In the genomic region with DNA sequence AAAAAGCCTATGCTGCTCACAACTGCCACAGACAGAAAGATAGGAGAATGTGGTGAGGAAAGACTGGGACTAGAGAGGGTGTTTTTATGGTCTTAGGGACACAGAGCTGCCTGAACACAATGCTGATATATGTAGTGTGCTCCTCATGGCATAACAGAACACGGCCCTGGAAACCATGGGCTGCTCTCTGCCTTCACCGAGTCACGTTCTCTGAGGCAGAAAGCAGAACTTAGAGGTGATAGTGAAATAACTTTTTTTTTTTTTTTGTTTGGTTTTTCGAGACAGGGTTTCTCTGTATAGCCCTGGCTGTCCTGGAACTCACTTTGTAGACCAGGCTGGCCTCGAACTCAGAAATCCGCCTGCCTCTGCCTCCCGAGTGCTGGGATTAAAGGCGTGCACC, we compare ENCODE assay signal across 8 mouse cellular contexts.
DNase-seq lines count a peak whose midpoint lies in the region; ATAC-seq and TF ChIP-seq lines count a peak whose summit lies in the region.
"Not testable (repeated sequence)": the region's sequence is repeated elsewhere in the genome, so short reads cannot be mapped to it uniquely, and the experiment has no call there.

No protein-coding gene starts in this region.

- peaks cover 17 to 61% of the 10 kb centered on the region in 2 experiments for H3K36me3 ChIP-seq in CH12.LX (replicated peaks in 1 of 2; ENCODE audit: control insufficient read depth in 1 of 2, insufficient read depth in 1 of 2, low read length in 1 of 2)
- H3K36me3 ChIP-seq in MEL (ENCODE audit: control insufficient read depth in 1 of 2, insufficient read depth in 2 of 2, low read length in 2 of 2); forebrain, embryonic 12.5 days (replicated peaks); limb, embryonic 12.5 days; midbrain, embryonic 11.5 days (ENCODE audit: control insufficient read depth, insufficient read depth, low read length); midbrain, embryonic 12.5 days: not testable (repeated sequence)

- not testable (repeated sequence) for H3K79me2 ChIP-seq in CH12.LX (replicated peaks; ENCODE audit: control insufficient read depth, extremely low read depth, insufficient read depth, poor library complexity, severe bottlenecking); MEL (ENCODE audit: control insufficient read depth, insufficient read depth, low read length, poor library complexity)

- ATAC-seq in forebrain, embryonic 12.5 days (ENCODE audit: low FRiP score); limb, embryonic 12.5 days (ENCODE audit: insufficient number of reproducible peaks, insufficient read depth, low FRiP score, low TSS enrichment, low read depth); midbrain, embryonic 11.5 days (ENCODE audit: low FRiP score); midbrain, embryonic 12.5 days (ENCODE audit: low FRiP score, low read depth): not testable (repeated sequence)

- not testable (repeated sequence) for H3K27me3 ChIP-seq in CH12.LX (replicated peaks); MEL (ENCODE audit: control insufficient read depth in 1 of 2, insufficient read depth in 2 of 2, low read length in 2 of 2); forebrain, embryonic 12.5 days; limb, embryonic 12.5 days; midbrain, embryonic 11.5 days (ENCODE audit: control insufficient read depth, insufficient read depth, low read length); midbrain, embryonic 12.5 days

- TF ChIP-seq EP300 in CH12.LX (IDR thresholded peaks at IDR 0.05; ENCODE audit: low read length); MEL (IDR thresholded peaks at IDR 0.05; ENCODE audit: low read depth in 1 of 2, low read length in 2 of 2): not testable (repeated sequence)

- not testable (repeated sequence) for H3K4me2 ChIP-seq in CH12.LX (ENCODE audit: insufficient read depth, low read depth, poor library complexity, severe bottlenecking); forebrain, embryonic 12.5 days; limb, embryonic 12.5 days; midbrain, embryonic 11.5 days; midbrain, embryonic 12.5 days (replicated peaks)

- dilution Hi-C loops in CH12.LX (cut with MboI; ENCODE audit: extremely low pct_ligation_motif_present, extremely low pct_unique_long_range_greater_than_20kb, low sequenced_read_pairs), result not testable (repeated sequence)

- not testable (repeated sequence) for H3K27ac ChIP-seq in CH12.LX (ENCODE audit: insufficient read depth, low read depth); MEL (ENCODE audit: control insufficient read depth, low read depth, low read length)
- peak overlapping the region; percentile 25; the same call in 1 of the 2 replicates for H3K27ac ChIP-seq in forebrain, embryonic 12.5 days
- H3K27ac ChIP-seq in limb, embryonic 12.5 days, result peak overlapping the region; percentile 5; the same call in 1 of the 2 replicates
- 0 out of 2 replicates have a peak overlapping the region, but pooled peaks have one; percentile 5 for H3K27ac ChIP-seq in midbrain, embryonic 11.5 days (ENCODE audit: low read depth, low read length)
- H3K27ac ChIP-seq in midbrain, embryonic 12.5 days (replicated peaks), result 0 out of 2 replicates have a peak overlapping the region, but pooled peaks have one; percentile 54

- in situ Hi-C loops in CH12.LX (cut with MboI; ENCODE audit: low pct_ligation_motif_present, low pct_unique_long_range_greater_than_20kb, low sequenced_read_pairs), result loop anchor here (25.0 kb wide), 1 partner anchor 287 kb away; no protein-coding TSS in a partner anchor

- H3K4me3 ChIP-seq in CH12.LX (replicated peaks in 1 of 3; ENCODE audit: low read depth in 2 of 3, low read length in 2 of 3, poor library complexity in 1 of 3); MEL (ENCODE audit: control insufficient read depth in 1 of 2, insufficient read depth in 1 of 2, low read depth in 2 of 2, low read length in 2 of 2); forebrain, embryonic 12.5 days (replicated peaks); limb, embryonic 12.5 days (replicated peaks); midbrain, embryonic 11.5 days (ENCODE audit: low read depth, low read length); midbrain, embryonic 12.5 days: not testable (repeated sequence)

- not testable (repeated sequence) for H3K9me3 ChIP-seq in CH12.LX (replicated peaks; ENCODE audit: low read length); MEL (replicated peaks; ENCODE audit: insufficient read depth, low read length); forebrain, embryonic 12.5 days; limb, embryonic 12.5 days; midbrain, embryonic 11.5 days (ENCODE audit: control insufficient read depth, low read length); midbrain, embryonic 12.5 days

- TF ChIP-seq POLR2A in CH12.LX (IDR thresholded peaks at IDR 0.05; ENCODE audit: low read depth, low read length); MEL (IDR thresholded peaks at IDR 0.05; ENCODE audit: control insufficient read depth in 1 of 2, insufficient read depth in 1 of 2, low read depth in 1 of 2, low read length in 2 of 2, poor library complexity in 1 of 2): not testable (repeated sequence)

- H3K4me1 ChIP-seq in CH12.LX (ENCODE audit: control insufficient read depth in 1 of 2, insufficient read depth in 2 of 2), result peaks cover 7 to 54% of the 10 kb centered on the region in 2 experiments
- peaks cover 4 to 11% of the 10 kb centered on the region in 2 experiments; a peak in 3 of 4 replicates for H3K4me1 ChIP-seq in MEL (ENCODE audit: control insufficient read depth in 1 of 2, insufficient read depth in 2 of 2, low read length in 2 of 2)
- H3K4me1 ChIP-seq in forebrain, embryonic 12.5 days, result peaks cover 17% of the 10 kb centered on the region
- not testable (repeated sequence) for H3K4me1 ChIP-seq in limb, embryonic 12.5 days (replicated peaks); midbrain, embryonic 11.5 days (ENCODE audit: control insufficient read depth, insufficient read depth, low read length)
- peaks cover 18% of the 10 kb centered on the region for H3K4me1 ChIP-seq in midbrain, embryonic 12.5 days

- TF ChIP-seq RAD21 in CH12.LX (IDR thresholded peaks at IDR 0.05; ENCODE audit: low read depth, low read length); MEL (IDR thresholded peaks at IDR 0.05; ENCODE audit: low read depth, low read length): not testable (repeated sequence)

- not testable (repeated sequence) for TF ChIP-seq CTCF in CH12.LX (conservative IDR thresholded peaks at IDR 0.05 in 1 of 2, IDR thresholded peaks at IDR 0.05 in 1 of 2; ENCODE audit: low read depth in 2 of 2, low read length in 2 of 2); MEL (IDR thresholded peaks at IDR 0.05 in 2 of 3, conservative IDR thresholded peaks at IDR 0.05 in 1 of 3; ENCODE audit: control insufficient read depth in 1 of 3, insufficient read depth in 1 of 3, low read depth in 2 of 3, low read length in 3 of 3, poor library complexity in 1 of 3, severe bottlenecking in 1 of 3)

- 87% methylated on average over 8 of the region's 8 CpGs for WGBS in forebrain, embryonic 12.5 days
- WGBS in limb, embryonic 12.5 days, result 94% methylated on average over 8 of the region's 8 CpGs
- 94% methylated on average over 8 of the region's 8 CpGs for WGBS in midbrain, embryonic 11.5 days
- WGBS in midbrain, embryonic 12.5 days, result 94% methylated on average over 8 of the region's 8 CpGs

- not testable (repeated sequence) for H3K9ac ChIP-seq in CH12.LX (ENCODE audit: insufficient read depth, low read depth); MEL (ENCODE audit: control insufficient read depth, low read depth, low read length, poor library complexity, severe bottlenecking); forebrain, embryonic 12.5 days; limb, embryonic 12.5 days (replicated peaks); midbrain, embryonic 11.5 days (ENCODE audit: low read length); midbrain, embryonic 12.5 days (replicated peaks)

- DNase-seq in CH12.LX (ENCODE audit: extremely low read depth); midbrain, embryonic 11.5 days (ENCODE audit: low spot score, missing footprints): not testable (repeated sequence)
- DNase-seq in MEL (ENCODE audit: low read depth, low spot score) (peak; percentile 68), MEL-GATA-1-ER (ENCODE audit: extremely low read depth, low read depth) (peak; percentile 20)
- DNase-seq in heart, adult 11 months, result peak; percentile 80

TF ChIP-seq in CH12.LX, 34 proteins besides CTCF, POLR2A, EP300 and RAD21:
- TF ChIP-seq ZNF384 (IDR thresholded peaks at IDR 0.05; ENCODE audit: low read depth, low read length), result peak; percentile 68
- peak; percentile 30; the same call in 1 of the 2 replicates for TF ChIP-seq BHLHE40 (IDR thresholded peaks at IDR 0.05; ENCODE audit: low read depth, low read length)
TF ChIP-seq in CH12.LX: peak in this region for 2; not testable (repeated sequence) for 32.

TF ChIP-seq in MEL, 35 proteins besides CTCF, POLR2A, EP300 and RAD21:
- TF ChIP-seq BHLHE40 (IDR thresholded peaks at IDR 0.05; ENCODE audit: borderline replicate concordance, low read depth, low read length), result peak; percentile 83
- peak; percentile 93 for TF ChIP-seq ZNF384 (IDR thresholded peaks at IDR 0.05; ENCODE audit: low read depth, low read length)
- 0 out of 2 replicates have a peak, but pooled peaks have one; percentile 24 for TF ChIP-seq MYC (IDR thresholded peaks at IDR 0.05; ENCODE audit: low read depth, low read length)
TF ChIP-seq in MEL: peak in this region for 3; not testable (repeated sequence) for 32.
